Mouse (Mus musculus) testis, adult 2 months (tissue): ENCODE data around the gene Tmem161a.

Source experiments
- CTCF ChIP-seq: fragments of 200-500 bp; IDR thresholded peaks from 2 replicates; pipeline ENCODE4 v1.5.1; 2012; ENCODE audit warnings: low read depth, mild to moderate bottlenecking, inconsistent platforms, low read length, moderate library complexity; ENCODE audit not compliant: control insufficient read depth, insufficient read depth, insufficient replicate concordance
- POLR2A ChIP-seq: fragments of 200-500 bp; IDR thresholded peaks from 2 replicates; pipeline ENCODE4 v1.6.1; 2012; ENCODE audit warnings: low read depth, mild to moderate bottlenecking, inconsistent platforms, low read length, moderate library complexity; ENCODE audit not compliant: control insufficient read depth

DNA sequence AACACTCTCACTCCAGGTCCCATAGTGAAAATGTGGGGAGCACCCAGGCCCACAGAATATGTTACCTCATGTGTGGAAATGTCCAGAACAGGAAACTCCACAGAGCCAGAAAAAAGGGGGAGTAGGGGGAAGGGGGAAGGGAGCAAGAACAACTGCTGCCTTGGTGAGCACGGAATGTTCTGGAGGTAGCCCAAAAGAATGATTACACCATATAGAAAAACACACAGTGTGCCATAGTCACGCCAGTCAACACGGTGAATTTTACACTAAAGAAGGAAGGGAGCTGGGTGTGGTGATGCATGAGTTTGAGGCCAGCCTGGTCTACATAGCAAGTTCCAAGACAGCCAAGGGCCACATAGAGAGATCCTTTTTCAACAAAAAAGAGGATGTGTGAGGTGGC lies 8.8 kb upstream of the Tmem161a start:
- TF ChIP-seq CTCF, result no peak
- no peak for TF ChIP-seq POLR2A
